Mouse (Mus musculus): ENCODE data around the gene Cipc.

The Cipc gene

DNA sequence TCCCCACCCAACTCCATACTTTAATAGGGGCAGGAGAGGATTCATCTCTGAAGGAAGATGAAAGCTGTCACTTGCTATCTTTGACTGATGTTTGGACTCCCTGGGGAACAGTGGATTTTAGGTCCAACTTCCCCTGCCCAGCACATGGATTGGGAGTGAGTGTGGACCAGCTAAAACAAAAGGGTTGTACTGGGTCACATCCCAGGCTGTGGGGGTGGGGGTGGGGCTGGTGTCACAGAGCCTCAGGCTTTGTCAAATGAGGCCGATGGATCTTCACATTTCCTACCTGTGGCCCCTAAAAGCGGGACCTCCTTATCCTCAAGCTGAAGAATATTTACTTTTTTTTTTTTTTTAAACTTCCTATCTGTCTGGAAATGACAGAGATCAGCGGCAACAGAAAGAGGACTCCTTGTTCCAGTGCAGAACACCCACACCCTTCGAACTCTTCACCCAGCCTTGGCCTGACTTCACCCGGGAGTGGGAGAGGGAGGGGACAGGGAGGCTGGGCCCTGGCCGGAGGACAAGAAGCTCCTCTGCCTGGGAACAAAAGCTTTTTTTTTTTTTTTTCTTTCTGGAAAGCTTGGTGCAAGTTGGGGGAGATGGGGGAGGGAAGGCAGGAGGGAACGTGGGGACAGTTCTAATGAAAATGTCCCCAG, 14.8 kb upstream of the Cipc start:
- no peak for DNase-seq (ENCODE audit: low spot score)

DNA sequence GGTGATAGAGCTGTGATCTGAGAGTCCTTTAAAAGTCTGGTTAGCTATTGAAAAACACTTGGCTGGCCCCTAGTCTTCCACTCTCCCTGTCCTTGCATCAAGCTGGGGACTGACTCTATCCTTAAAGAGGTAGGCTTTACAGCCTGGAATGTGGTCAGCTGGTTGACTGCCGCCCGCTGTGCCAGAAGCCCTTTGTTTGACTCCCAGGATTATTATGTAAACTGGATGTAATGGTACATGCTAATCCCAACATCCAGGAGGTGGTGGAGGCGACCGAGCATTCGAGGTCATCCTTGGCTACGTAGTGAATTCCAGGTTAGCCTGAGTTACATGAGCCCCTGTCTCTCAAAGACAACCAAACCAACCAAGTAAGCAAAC, 14.3 kb upstream of the Cipc start:
- no peak for DNase-seq (ENCODE audit: low spot score)

DNA sequence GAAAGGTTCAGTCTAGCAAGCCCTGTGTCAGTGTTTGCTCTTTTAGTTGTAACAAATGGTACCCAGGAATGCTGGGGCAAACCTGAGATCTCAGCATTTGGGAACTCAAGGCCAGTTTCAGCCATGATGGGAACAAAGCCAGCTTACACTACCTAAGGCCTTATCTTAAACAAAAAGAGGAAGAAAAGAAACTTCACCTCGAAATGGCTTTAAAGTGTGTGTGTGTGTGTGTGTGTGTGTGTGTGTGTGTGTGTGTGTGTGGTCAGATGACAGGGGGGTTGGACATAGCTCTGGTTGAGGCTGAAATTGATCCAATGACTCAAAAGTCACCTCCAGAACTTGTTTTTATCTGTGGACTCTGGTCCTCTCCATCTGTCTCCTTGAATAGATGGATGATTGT, 12.1 kb upstream of the Cipc start:
- no peak for DNase-seq (ENCODE audit: low spot score)

GRCm38 (mm10) chr12:86935692-86936282, 11.1 kb upstream of the Cipc start:
- DNase-seq (ENCODE audit: low spot score) = no peak

GRCm38 (mm10) chr12:86936587-86937343, 10.1 kb upstream of the Cipc start:
- DNase-seq (ENCODE audit: low spot score) = no peak

GRCm38 (mm10) chr12:86938571-86938970, 8.3 kb upstream of the Cipc start:
- DNase-seq (ENCODE audit: low spot score) = no peak

- no peak for DNase-seq (ENCODE audit: low spot score)
Observed at GRCm38 (mm10) chr12:86941173-86941572, 5.7 kb upstream of the Cipc start.

GRCm38 (mm10) chr12:86941734-86942486, 4.9 kb upstream of the Cipc start:
- peak; percentile 35 for DNase-seq (ENCODE audit: low spot score)

DNA sequence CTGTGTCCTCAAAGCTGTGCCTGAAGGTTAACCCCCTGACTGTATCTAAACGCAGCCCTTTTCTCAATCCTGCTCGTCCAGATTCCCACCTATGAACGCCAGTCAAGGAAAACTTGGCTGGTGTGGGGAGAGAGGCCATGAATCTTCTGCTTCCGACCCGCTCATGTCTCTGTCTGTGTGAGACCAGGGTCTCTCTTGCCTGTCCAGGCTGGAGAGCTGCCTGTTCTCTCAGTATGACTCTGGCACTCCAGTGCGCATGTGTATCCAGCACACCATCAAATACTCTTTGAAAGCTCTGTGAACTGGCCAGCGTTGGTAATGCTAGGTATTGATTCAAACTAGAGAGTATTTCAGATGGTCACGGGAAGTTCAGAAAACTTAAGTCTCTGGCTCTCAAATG, 3.4 kb upstream of the Cipc start:
- DNase-seq (ENCODE audit: low spot score) = no peak

- DNase-seq (ENCODE audit: low spot score) = peak; percentile 71
Observed at GRCm38 (mm10) chr12:86945126-86945525, 1.7 kb upstream of the Cipc start.

- no peak for DNase-seq (ENCODE audit: low spot score)
Observed at GRCm38 (mm10) chr12:86946301-86946781, 502 bp upstream of the Cipc start.

GRCm38 (mm10) chr12:86947681-86948401, 998 bp downstream of the Cipc start:
- DNase-seq (ENCODE audit: low spot score) = peak; percentile 9

- DNase-seq (ENCODE audit: low spot score) = no peak
Observed at GRCm38 (mm10) chr12:86948627-86949026, 1.8 kb downstream of the Cipc start.

GRCm38 (mm10) chr12:86949501-86949900, 2.7 kb downstream of the Cipc start:
- peak; percentile 80 for DNase-seq (ENCODE audit: low spot score)

GRCm38 (mm10) chr12:86950161-86950960, 3.5 kb downstream of the Cipc start:
- peak; percentile 78 for DNase-seq (ENCODE audit: low spot score)

GRCm38 (mm10) chr12:86950961-86951360, 4.1 kb downstream of the Cipc start:
- no peak for DNase-seq (ENCODE audit: low spot score)

- no peak for DNase-seq (ENCODE audit: low spot score)
Observed at GRCm38 (mm10) chr12:86952331-86952850, 5.5 kb downstream of the Cipc start.

GRCm38 (mm10) chr12:86955894-86956293, 9.1 kb downstream of the Cipc start:
- DNase-seq (ENCODE audit: low spot score) = no peak

GRCm38 (mm10) chr12:86958558-86958957, 11.7 kb downstream of the Cipc start:
- no peak for DNase-seq (ENCODE audit: low spot score)

GRCm38 (mm10) chr12:86959661-86960060, 12.8 kb downstream of the Cipc start:
- DNase-seq (ENCODE audit: low spot score) = no peak

- DNase-seq (ENCODE audit: low spot score) = no peak
Observed at GRCm38 (mm10) chr12:86960138-86960537, 13.3 kb downstream of the Cipc start.
